Mouse (Mus musculus) mouse embryonic stem cell (cell line): ENCODE data around the gene Trpc2.

Source experiments
- in situ Hi-C, 2 experiments: fragments of 300-500 bp; cut with MboI; formaldehyde crosslinking; loops; 1 replicate in 1 of 2; 3 replicates in 1 of 2; pipeline ENCODE4 v1.14.3; 2019 to 2020; ENCODE audit warnings: low sequenced_read_pairs in 2 of 2, low pct_unique_long_range_greater_than_20kb in 1 of 2, mixed read lengths in 1 of 2; ENCODE audit not compliant: unreplicated experiment in 1 of 2

The Trpc2 gene

DNA sequence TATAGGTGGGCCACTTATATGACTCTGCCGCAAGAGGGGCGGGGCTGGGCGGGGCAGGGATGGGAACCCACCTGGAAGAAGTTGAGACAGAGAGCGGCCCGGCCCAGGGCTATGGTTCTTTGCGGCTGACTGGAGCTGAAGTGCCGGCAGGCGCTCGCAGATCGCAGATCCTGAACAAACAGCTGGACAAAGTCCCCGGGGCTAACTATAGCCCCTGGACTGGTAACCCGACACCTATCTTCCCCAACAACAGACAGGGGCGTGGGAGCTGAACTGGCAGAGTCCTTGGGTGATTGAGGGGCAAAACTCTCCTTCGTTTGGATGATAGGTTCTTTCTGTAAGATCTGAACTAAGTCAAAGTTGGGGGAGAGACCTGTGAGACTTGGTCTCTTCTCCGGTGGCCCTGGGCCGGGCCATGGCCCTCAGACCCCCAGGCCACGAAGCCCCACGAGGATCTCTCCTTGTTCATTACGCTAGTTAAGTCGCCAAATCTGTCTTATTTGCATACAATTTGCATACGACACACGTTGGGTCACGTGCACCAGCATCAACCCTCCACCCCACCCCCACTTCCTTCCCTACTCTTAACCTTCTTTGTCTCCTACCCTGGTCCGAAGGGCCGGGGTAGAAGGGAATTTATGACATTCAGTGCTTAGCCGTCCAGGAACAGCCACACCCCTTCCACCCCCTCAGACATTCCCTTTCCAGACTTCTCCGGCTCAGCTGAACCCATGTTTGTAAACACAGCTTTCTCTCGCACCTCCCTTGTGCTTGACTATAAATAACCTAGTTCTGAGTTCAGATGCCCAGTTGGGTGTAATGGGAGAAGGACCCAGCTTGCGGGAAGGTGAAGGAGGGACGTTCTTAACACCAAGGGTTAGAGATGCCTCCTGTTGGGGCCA is 17.1 kb downstream of the Trpc2 start:
- in situ Hi-C loops = loop anchor here (25.0 kb wide), 1 partner anchor 438 kb away; the partner anchor contains the start of gene Clpb (in 2 of the 2)

DNA sequence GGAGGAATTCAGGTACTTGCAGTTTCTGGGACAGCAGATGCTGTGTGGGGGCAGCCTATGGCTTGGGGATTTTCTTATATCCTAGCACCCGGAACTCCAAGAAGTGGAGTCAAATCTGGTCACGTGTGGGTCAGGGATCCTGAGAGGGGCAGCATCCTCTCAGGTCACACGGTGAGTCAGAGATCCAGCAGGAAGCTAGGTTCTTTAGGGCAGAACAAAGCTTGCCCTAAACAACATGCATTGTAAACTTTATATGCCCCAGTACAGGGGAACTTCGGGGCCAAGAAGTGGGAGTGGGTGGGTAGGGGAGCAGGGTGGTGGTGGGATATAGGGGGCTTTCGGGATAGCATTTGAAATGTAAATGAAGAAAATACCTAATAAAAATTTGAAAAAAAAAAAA is 18.0 kb downstream of the Trpc2 start:
- in situ Hi-C loops = no loop called here

DNA sequence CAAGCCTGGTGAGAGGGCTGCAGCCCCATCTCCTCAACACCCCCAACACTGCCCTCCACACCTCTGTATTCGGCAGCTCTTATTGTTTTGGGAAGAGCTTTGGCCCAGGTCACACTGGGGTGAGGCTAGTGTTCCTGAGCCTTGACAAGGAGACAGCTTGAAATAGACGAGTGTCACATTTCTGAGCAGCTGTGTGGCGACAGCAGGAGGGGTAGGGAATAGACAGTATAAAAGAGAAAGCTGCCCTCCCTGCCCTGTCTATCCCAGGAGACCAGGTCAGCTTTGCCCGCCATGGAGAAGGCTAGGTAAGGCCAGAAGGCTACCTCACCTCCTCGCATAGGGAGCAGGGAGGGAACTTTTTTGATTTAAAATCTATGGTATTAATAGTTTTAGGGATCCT is 18.6 kb downstream of the Trpc2 start, which contains the start of gene Art1:
TSS of gene Art1 (plus strand) at position 257 of the 400 bp plus-strand sequence.
- in situ Hi-C loops = no loop called here

DNA sequence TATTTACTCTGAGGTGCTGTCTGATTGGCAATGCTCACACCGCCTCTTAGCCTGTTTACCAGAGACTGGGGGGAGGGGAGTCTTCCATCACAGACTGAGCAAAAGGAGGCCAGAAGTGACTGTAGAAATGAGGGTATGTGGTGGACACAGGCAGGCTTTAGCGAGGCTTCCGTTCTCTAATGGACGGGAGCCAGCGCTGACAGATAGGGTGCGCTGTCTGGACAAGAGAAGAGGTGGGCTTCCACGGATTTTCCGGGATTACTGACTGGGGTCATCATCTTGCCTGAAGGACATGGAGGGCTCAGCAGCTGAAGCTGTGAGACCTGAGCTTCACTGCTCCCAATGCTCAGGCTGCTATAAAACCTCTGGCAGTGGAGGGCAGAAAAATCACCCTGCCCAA is 19.3 kb downstream of the Trpc2 start:
- in situ Hi-C loops = no loop called here

DNA sequence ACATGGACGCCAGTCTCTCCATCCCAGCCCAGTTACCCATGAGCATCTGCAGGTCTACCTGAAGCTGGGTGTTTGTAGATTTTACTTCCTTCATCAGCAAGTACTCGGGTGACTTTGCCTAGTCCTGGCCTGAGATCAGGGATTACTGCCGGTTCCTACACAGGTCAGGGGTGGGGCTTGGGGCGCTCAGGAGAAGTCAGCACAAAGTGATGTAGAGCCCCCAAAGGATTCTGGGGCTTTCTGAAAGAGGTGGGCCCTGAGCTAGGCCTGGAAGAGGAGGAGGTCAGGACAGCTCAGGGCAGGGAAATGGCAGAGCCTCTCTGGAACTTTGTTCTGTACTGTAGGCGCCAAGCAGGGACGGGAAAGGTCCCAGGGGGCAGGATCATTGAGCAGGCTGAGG is 19.8 kb downstream of the Trpc2 start:
- in situ Hi-C loops = no loop called here

DNA sequence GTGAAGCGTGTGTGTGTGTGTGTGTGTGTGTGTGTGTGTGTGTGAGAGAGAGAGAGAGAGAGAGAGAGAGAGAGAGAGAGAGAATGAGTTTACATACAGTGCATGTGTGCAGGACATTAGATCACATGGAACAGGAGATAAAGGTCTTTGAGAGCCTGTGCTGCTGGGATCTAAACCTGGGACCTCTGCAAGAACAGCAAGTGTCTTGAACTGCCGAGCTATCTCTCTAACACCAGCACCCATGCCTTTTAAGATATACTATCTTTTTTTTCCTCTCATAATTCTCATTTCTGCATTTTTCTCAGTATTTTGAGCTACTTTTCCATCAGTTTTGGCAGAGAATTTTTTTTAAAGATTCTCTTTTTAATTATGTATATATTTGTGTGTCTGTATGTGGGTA is 20.6 kb downstream of the Trpc2 start:
- in situ Hi-C loops = no loop called here

DNA sequence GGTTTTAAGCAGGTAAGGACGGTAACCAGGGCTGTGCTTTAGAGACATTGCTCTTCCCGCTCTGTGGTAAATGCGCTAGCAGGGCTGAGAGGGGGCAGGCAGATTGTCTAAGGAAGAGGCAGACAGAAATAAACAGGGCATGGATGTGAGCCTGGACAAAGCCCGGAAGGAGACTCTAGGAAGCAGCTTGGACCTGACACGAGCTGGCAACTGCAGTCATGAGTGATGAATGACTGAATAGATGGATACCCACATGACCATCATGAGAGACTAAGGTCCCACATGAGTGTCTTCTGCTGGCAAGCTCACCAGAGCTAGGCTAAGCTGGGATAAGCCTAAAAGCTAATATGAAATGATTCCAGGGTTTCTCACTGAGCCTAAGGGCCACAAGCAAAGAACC is 21.2 kb downstream of the Trpc2 start:
- in situ Hi-C loops = no loop called here

DNA sequence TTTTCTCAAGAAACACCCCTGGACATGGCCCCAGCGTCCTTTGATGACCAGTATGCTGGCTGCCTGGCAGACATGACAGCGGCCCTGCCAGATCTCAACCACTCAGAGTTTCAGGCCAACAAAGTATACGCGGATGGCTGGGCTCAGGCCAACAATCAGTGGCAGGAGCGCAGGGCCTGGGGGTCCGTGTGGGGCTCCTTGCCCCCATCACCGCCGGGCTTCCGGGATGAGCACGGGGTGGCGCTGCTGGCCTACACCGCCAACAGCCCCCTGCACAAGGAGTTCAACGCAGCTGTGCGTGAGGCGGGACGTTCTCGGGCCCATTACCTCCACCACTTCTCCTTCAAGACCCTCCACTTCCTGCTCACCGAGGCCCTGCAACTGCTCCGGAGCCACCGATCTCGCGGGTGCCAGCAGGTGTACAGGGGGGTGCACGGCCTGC is 23.8 kb downstream of the Trpc2 start:
- in situ Hi-C loops = no loop called here

DNA sequence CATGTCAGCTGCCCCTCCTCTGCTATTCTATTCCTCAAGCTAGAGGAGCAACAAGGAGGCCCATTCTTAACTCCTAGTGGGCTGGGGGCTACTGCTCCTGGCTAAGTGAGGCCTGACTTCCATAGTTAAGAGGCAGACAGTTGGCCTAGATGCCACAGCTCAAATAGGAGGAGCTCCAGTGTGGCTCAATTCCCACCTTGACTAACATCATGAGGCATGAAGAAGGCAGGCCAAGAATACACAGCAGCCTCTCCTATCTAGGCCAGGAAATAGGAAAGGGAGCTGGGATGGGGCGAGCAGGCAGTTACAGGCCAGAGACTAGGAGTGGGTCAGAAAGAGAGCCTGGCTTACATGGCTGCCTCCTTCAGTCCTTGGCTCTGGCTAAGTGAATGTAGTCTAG is 25.3 kb downstream of the Trpc2 start:
- in situ Hi-C loops = no loop called here

DNA sequence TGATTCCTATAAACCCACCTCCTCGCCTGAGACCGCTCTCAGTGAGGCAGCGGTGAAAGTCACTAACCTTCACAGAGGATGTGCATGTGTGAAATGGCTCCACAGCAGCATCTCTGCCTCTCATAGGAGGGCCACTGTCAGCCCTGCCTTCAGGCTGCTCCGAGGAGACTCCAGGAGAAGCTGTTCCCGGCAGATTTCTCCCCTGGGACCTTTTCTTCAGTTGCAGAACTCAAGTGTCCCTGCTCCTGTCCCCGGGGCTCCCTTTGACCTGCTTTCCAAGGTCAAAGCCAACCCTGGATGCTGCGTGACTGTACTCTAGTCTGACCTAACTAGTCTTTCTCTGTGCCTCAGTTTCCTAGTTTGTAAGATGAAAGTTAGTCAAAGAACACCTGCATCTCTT is 26.3 kb downstream of the Trpc2 start, which contains the start of gene Art5:
TSS of gene Art5 (minus strand) at position 319 of the 400 bp plus-strand sequence.
- in situ Hi-C loops = no loop called here

DNA sequence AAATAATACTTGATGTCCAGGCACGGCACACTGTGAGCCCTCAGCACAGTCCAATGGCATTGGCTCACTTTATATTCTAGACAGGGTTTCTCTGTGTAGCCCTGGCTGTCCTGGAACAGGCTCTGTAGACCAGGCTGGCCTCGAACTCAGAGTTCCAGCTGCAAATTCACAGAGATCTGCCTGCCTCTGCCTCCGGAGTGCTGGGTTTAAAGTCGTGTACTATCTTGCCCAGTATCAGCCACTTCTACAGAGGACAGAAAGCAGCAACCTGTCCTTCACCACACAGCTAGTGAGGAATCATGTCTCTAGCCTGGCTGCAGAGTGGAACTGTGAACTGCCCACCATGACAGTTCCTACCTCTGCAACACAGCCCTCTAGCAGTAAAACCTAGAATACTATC is 26.8 kb downstream of the Trpc2 start:
- in situ Hi-C loops = no loop called here

DNA sequence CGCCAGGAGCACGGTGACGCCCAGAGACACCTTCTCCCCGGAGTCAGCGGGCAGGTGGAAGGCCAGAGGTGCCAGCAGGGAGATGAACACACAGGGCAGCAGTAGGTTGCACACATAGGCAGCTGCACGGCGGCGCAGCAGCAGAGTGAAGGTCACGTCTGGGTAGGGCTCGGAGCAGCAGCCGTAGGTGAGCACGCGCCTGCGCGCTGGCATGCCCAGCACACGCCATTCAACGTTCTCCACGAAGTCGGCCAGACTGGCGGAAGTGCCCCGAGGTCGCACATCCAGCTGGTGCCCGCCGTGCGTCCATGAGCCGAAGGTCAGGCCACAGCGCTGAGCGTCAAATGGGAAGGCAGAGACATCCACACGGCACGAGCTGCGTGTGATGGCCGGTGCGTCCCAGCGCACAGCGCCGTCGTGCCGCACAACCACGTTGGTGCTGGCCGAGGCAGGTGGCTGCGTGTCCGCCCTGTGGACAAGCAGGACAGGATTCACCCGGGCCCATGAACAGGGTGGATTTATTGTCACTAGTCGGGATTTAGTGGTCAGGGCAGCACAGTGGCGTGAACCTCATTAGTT is 30.3 kb downstream of the Trpc2 start:
- in situ Hi-C loops = no loop called here

DNA sequence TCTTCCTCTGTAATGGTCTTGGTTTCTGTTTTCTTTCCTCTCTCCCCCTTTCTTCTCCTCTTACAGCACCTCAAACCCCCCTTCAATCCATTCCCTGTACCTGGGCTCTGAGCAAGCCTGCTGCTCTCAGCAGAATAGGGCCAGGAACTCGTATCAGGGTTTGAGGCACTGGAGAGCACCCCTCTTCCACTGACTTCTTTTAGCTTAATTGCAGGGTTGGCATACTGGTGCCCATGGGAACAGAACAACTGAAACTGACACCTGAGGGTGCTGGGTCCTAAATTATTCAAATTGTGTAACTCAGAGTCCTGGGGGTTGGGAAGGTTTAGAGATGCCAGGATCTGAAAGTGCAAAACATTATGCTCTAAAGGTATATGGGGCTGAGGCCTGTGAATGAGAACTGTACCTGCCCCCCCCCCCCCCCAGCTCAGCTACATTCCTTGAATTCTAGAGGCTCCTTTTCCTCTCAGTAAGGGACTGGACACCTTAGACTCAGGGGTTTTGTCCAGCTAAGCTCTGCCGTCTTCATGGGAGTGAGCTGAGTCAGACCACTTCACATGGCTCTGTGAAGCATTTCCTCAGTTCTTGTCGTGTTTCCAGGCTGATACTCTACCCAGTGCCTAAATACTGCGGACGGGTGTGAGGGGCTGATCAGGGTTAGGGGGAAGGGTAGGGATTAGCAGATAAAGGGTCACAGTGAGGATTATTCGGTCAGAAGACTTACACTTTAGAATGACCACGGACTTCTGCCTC is 33.8 kb downstream of the Trpc2 start, which contains the start of gene Chrna10:
TSS of gene Chrna10 (minus strand) at position 250 of the 753 bp plus-strand sequence.
- in situ Hi-C loops = no loop called here

DNA sequence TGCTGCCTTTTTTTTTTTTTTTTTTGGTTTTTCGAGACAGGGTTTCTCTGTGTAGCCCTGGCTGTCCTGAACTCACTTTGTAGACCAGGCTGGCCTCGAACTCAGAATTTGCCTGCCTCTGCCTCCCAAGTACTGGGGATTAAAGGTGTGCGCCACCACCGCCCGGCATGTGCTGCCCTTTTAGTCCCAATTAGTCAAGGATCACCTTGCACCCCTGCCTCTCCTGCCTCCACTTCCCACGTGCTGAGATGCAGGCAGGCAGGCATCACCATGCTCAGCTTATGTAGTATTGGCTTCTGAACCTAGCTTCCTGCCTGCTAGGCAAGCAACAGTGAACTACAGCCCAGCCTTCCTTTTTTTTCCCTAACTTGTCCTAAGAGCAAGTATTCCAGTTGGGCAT is 34.5 kb downstream of the Trpc2 start:
- in situ Hi-C loops = no loop called here

DNA sequence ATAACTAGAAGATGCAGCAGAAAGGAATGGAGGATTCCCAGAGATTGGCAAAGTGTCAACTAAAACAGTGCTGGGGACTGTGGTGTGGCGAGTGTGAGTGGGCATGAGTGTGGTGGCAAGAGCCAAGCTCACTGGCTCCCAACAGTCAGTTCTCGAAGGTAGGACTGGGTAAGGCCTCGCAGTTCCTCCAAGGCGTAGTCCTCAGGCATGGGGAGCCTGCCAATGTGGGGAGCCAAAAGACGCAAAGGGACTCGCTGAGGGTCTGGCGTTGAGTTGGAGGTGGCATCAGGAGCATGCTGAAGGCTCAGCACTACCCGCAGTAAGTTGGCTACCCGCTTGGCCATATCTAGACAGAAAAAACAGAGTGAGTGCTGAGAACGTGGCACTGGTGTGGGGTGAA is 37.4 kb downstream of the Trpc2 start:
- in situ Hi-C loops = no loop called here

DNA sequence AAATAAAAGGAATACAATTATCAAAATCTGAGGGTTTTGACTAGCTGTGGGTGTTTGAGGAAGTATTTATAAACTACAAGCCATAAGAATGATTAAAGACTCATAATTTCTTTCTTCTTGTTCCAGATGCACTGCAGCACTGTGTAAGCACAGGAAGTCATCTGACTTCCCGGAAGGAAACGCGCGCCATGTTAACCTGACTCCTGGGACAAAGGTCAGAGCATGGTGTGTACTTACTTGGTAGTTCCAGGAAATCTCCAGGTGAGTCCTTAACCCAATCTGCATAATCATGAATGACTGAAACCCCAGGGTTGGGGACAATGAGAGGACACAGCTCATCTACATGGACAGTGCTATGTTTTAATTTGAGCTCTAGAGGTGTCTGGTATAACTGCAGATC is 49.5 kb downstream of the Trpc2 start:
- in situ Hi-C loops = loop anchor here (25.0 kb wide), 1 partner anchor 330 kb away; no protein-coding TSS in a partner anchor

DNA sequence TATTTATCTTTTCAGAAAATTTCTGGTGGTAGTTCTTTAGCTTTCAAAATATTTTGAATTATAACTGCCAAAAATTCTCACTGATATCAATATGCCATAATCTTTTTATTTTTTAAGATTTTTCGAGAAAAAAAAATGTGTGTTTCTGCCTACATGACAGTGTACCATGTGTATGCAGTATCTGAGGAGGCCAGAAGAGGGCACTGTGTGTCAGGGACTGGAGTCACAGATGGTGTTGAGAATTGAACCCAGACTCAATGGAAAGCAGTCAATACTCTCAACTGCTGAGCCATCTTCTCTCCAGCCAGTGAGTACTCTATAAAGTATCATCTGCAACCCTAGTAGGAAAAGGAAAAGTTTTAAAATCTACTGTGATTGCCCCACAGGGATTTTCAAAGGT is 54.5 kb downstream of the Trpc2 start:
- in situ Hi-C loops = loop anchor here (25.0 kb wide), 1 partner anchor 325 kb away; no protein-coding TSS in a partner anchor

DNA sequence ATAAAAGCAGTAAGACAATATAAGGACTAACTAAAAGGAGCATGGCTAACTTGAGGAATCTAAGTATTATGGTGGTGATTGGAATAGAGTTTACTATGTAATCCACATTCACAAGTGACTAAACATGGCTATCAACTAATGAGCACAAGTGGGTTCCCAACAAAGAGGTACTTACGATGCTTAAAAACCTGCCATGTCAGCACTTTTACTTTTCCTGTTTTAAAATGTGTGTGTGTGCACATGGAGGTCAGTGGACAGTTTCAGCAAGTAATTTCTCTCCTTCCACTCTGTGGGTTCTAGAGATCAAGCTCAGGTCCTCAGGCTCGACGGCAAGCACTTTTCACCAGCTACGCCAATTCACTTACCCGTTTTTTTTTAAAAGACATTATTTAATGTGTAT is 55.0 kb downstream of the Trpc2 start:
- in situ Hi-C loops = loop anchor here (25.0 kb wide), 1 partner anchor 324 kb away; no protein-coding TSS in a partner anchor
